Mouse (Mus musculus) testis, adult 2 months (tissue): ENCODE results near the gene Golga4.

Experiments used
- CTCF ChIP-seq: fragments of 200-500 bp; IDR thresholded peaks from 2 replicates; pipeline ENCODE4 v1.5.1; 2012; ENCODE audit warnings: low read depth, mild to moderate bottlenecking, inconsistent platforms, low read length, moderate library complexity; ENCODE audit not compliant: control insufficient read depth, insufficient read depth, insufficient replicate concordance
- POLR2A ChIP-seq: fragments of 200-500 bp; IDR thresholded peaks from 2 replicates; pipeline ENCODE4 v1.6.1; 2012; ENCODE audit warnings: low read depth, mild to moderate bottlenecking, inconsistent platforms, low read length, moderate library complexity; ENCODE audit not compliant: control insufficient read depth

GRCm38 (mm10) chr9:118488896-118489578 lies 17.0 kb upstream of the Golga4 start:
- TF ChIP-seq CTCF (no peak), POLR2A (no peak)
